Mouse (Mus musculus): Measurements from ENCODE around the gene Magea8.
"Not testable (repeated sequence)": the region's sequence is repeated elsewhere in the genome, so short reads cannot be mapped to it uniquely, and the experiment has no call there.

Magea8 gene

DNA sequence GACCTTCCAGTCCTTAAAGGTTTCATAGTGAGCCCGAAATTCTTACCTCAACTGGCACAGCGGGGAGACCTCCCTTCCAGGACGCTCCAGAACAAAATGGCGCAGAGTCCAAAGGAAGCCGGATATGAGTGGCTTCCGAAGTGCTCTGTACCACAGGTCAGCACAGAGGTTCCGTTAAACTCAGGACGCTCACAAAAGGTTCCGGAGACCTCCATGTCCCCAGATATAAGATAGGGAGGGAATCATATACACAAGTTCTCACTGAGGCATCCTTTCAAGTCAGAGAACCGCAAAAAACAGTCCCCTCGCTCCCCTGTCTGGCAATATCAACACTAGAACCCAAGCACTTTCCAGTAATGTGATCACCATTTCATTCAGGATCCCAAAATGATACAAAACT lies at the start of gene Magea8:
Gene Magea8, minus strand, starts transcription at position 101 of the 400 bp plus-strand sequence.
- DNase-seq = not testable (repeated sequence)

DNA sequence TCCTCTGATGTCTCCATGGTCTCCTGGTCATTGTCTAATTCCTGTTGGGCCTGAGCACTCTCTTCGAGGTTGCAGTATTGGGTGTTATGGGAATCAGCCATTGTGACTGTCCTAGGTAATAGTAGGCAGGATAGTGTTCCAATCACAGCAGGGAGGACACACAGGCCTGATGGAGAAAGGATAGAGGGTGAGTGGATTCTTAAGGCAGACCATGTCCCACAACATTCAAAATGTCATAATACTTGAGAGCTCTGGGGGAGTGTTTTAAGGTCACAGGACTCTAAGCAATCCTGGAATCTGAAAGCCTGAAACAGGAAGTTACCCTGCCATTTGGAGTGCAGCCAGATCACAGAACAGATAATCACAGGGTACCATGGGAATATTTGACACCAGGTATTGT lies 46.2 kb downstream of the Magea8 start, which contains the start of gene Magea3:
Gene Magea3, minus strand, starts transcription at position 101 of the 400 bp plus-strand sequence.
- not testable (repeated sequence) for DNase-seq

GRCm38 (mm10) chrX:154935887-154936286 lies 59.8 kb downstream of the Magea8 start, which contains the start of gene Magea6:
Gene Magea6, minus strand, starts transcription at chrX:154935987.
- DNase-seq = not testable (repeated sequence)

Data from kidney, postnatal 4 days (tissue).